8 mouse cellular contexts compared by ENCODE assay signal in genomic region chr10:62590200-62590599, GRCm38 (mm10). TPM values are rescaled to one million over a fixed set of nuclear protein-coding genes. Genes with fewer than 3 reads are reported as not detected.
A peak's percentile ranks its signal among the peaks of the same experiment; 100 is the strongest.
DNase-seq lines count a peak whose midpoint lies in the region; ATAC-seq lines count a peak whose summit lies in the region.

No protein-coding gene starts in this region.

- H3K9me3 ChIP-seq in limb, embryonic 13.5 days: no peaks in the 10 kb centered on the region

- H3K36me3 ChIP-seq in limb, embryonic 13.5 days: peaks cover 94% of the 10 kb centered on the region

- no peak overlapping the region for H3K9ac ChIP-seq in limb, embryonic 13.5 days

- ATAC-seq in limb, embryonic 13.5 days (ENCODE audit: low FRiP score, low read depth): peak; percentile 8; the same call in 1 of the 2 replicates

- H3K27ac ChIP-seq in limb, embryonic 13.5 days: no peak overlapping the region

- DNase-seq in B cell, adult 2 months: peak; percentile 89 to 92
- peak; percentile 82 for DNase-seq in adrenal gland, adult 8-10 months
- peak; percentile 79 for DNase-seq in embryo, embryonic 11.5 days (ENCODE audit: low read depth, low spot score)
- DNase-seq in gastrocnemius, postnatal 36 days: peak; percentile 39 to 72
- DNase-seq in kidney, adult 9 months: peak; percentile 95
- DNase-seq in monocyte, adult 2 months (ENCODE audit: low read depth in 1 of 2, low spot score in 2 of 2): peak; percentile 59 to 76
- peak; percentile 82 to 89 for DNase-seq in spleen, postnatal 36 days (ENCODE audit: low spot score in 2 of 2)

- no peaks in the 10 kb centered on the region for H3K27me3 ChIP-seq in limb, embryonic 13.5 days

- H3K4me3 ChIP-seq in limb, embryonic 13.5 days: no peak overlapping the region

- no peaks in the 10 kb centered on the region for H3K4me1 ChIP-seq in limb, embryonic 13.5 days

- no peak overlapping the region for H3K4me2 ChIP-seq in limb, embryonic 13.5 days (replicated peaks)

- 45% methylated on average over 6 of the region's 6 CpGs for WGBS in limb, embryonic 13.5 days

- intact Hi-C loops in gastrocnemius, postnatal 36 days (cut with DNase I): no loop called here

RNA-seq across cellular contexts. Expression of gene Ddx21, which starts 11.9 kb away (rescaled TPM):
- 10 to 100 TPM; 59.1 to 63.0 (median 59.5) TPM for total RNA-seq in adrenal gland, adult 8-10 months (2022)
- 10 to 100 TPM; 23.1 to 34.2 TPM for total RNA-seq in gastrocnemius, postnatal 36 days (2021)
- 23.5 and 23.6 TPM in 2 replicates for polyA plus RNA-seq in limb, embryonic 13.5 days (2015; fragmentation: Nextera tagmentation; extraction: Ambion mirVana)

RNA-seq across cellular contexts. Expression of gene Kif1bp, which starts 11.9 kb away (rescaled TPM):
- 10 to 100 TPM; 57.5 to 70.5 (median 65.4) TPM for total RNA-seq in adrenal gland, adult 8-10 months (2022)
- 10 to 100 TPM; 23.6 to 24.0 TPM for total RNA-seq in gastrocnemius, postnatal 36 days (2021)
- 38.6 and 40.0 TPM in 2 replicates for polyA plus RNA-seq in limb, embryonic 13.5 days (2015; fragmentation: Nextera tagmentation; extraction: Ambion mirVana)
